Mouse (Mus musculus): ENCODE data around the gene Olfr572.

Olfr572 gene

GRCm38 (mm10) chr7:102924109-102924508, at the start of gene Olfr572:
Olfr572 (plus strand) TSS chr7:102924409.
- Histone ChIP-seq H3K27me3 (ENCODE audit: insufficient read depth, low read length) (no peaks in the 10 kb centered on the region), H3K4me3 (replicated peaks; ENCODE audit: low read length) (no peak within 1 kb of the TSS), H3K36me3 (ENCODE audit: insufficient read depth, low read length) (no peaks in the 10 kb centered on the region), H3K4me1 (replicated peaks; ENCODE audit: low read depth, low read length) (no peaks in the 10 kb centered on the region), H3K9me3 (ENCODE audit: low read length) (no peaks in the 10 kb centered on the region)
- TF ChIP-seq POU5F1 (IDR thresholded peaks at IDR 0.05; ENCODE audit: borderline replicate concordance, low read length) (no peak), CTCF (conservative IDR thresholded peaks at IDR 0.05; ENCODE audit: low read length) (no peak), NANOG (IDR thresholded peaks at IDR 0.05; ENCODE audit: borderline replicate concordance, low read length) (no peak)

- Histone ChIP-seq H3K9me3 (ENCODE audit: low read length) (no peaks in the 10 kb centered on the region), H3K27me3 (ENCODE audit: insufficient read depth, low read length) (no peaks in the 10 kb centered on the region), H3K36me3 (ENCODE audit: insufficient read depth, low read length) (no peaks in the 10 kb centered on the region), H3K4me1 (replicated peaks; ENCODE audit: low read depth, low read length) (no peaks in the 10 kb centered on the region), H3K4me3 (replicated peaks; ENCODE audit: low read length) (no peak within 1 kb of the TSS)
- TF ChIP-seq CTCF (conservative IDR thresholded peaks at IDR 0.05; ENCODE audit: low read length) (no peak), POU5F1 (IDR thresholded peaks at IDR 0.05; ENCODE audit: borderline replicate concordance, low read length) (no peak), NANOG (IDR thresholded peaks at IDR 0.05; ENCODE audit: borderline replicate concordance, low read length) (no peak)
Observed at GRCm38 (mm10) chr7:102876822-102877221, 47.4 kb upstream of the Olfr572 start, which contains the start of gene Olfr568. Olfr568 (plus strand) TSS chr7:102877122.

DNA sequence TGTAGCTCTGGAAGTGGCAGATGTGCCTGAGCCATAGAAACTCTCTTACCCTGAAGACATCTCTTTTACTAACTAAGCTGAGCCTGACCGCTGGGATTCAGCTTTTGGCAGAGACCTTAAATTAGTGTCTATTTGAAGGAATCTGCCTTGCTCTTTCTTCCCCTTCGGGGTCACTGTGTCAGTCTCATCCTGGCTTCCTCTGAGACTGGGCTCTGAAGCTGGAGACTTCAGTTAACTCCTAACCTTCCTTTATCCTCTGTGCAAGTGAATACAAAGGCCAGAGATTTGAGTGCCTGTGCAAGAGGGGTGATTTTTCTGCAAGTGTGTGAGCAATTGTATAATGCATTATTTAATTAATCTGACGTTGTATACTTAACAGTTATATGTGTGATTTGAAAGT, 33.4 kb upstream of the Olfr572 start, which contains the start of gene Olfr569:
Gene Olfr569, minus strand, starts transcription at position 101 of the 400 bp plus-strand sequence.
- Histone ChIP-seq H3K9me3 (ENCODE audit: low read length) (no peaks in the 10 kb centered on the region), H3K4me1 (replicated peaks; ENCODE audit: low read depth, low read length) (no peaks in the 10 kb centered on the region), H3K36me3 (ENCODE audit: insufficient read depth, low read length) (no peaks in the 10 kb centered on the region), H3K4me3 (replicated peaks; ENCODE audit: low read length) (no peak within 1 kb of the TSS), H3K27me3 (ENCODE audit: insufficient read depth, low read length) (no peaks in the 10 kb centered on the region)
- TF ChIP-seq CTCF (conservative IDR thresholded peaks at IDR 0.05; ENCODE audit: low read length): no peak
- no peak for TF ChIP-seq NANOG (IDR thresholded peaks at IDR 0.05; ENCODE audit: borderline replicate concordance, low read length)
- TF ChIP-seq POU5F1 (IDR thresholded peaks at IDR 0.05; ENCODE audit: borderline replicate concordance, low read length): no peak

GRCm38 (mm10) chr7:102915261-102915660, 8.9 kb upstream of the Olfr572 start:
- Histone ChIP-seq H3K36me3 (ENCODE audit: insufficient read depth, low read length) (no peaks in the 10 kb centered on the region), H3K4me1 (replicated peaks; ENCODE audit: low read depth, low read length) (no peaks in the 10 kb centered on the region), H3K4me3 (replicated peaks; ENCODE audit: low read length) (no peak overlapping the region), H3K9me3 (ENCODE audit: low read length) (no peaks in the 10 kb centered on the region), H3K27me3 (ENCODE audit: insufficient read depth, low read length) (no peaks in the 10 kb centered on the region)
- no peak for TF ChIP-seq NANOG (IDR thresholded peaks at IDR 0.05; ENCODE audit: borderline replicate concordance, low read length)
- TF ChIP-seq POU5F1 (IDR thresholded peaks at IDR 0.05; ENCODE audit: borderline replicate concordance, low read length): no peak
- no peak for TF ChIP-seq CTCF (conservative IDR thresholded peaks at IDR 0.05; ENCODE audit: low read length)

- TF ChIP-seq CTCF (conservative IDR thresholded peaks at IDR 0.05; ENCODE audit: low read length) (no peak), NANOG (IDR thresholded peaks at IDR 0.05; ENCODE audit: borderline replicate concordance, low read length) (no peak), POU5F1 (IDR thresholded peaks at IDR 0.05; ENCODE audit: borderline replicate concordance, low read length) (no peak)
- H3K27me3 ChIP-seq (ENCODE audit: insufficient read depth, low read length): no peaks in the 10 kb centered on the region
- H3K4me3 ChIP-seq (replicated peaks; ENCODE audit: low read length): no peak overlapping the region
- no peaks in the 10 kb centered on the region for H3K4me1 ChIP-seq (replicated peaks; ENCODE audit: low read depth, low read length)
- H3K9me3 ChIP-seq (ENCODE audit: low read length): no peaks in the 10 kb centered on the region
- H3K36me3 ChIP-seq (ENCODE audit: insufficient read depth, low read length): no peaks in the 10 kb centered on the region
Observed at GRCm38 (mm10) chr7:102916405-102916804, 7.8 kb upstream of the Olfr572 start.

DNA sequence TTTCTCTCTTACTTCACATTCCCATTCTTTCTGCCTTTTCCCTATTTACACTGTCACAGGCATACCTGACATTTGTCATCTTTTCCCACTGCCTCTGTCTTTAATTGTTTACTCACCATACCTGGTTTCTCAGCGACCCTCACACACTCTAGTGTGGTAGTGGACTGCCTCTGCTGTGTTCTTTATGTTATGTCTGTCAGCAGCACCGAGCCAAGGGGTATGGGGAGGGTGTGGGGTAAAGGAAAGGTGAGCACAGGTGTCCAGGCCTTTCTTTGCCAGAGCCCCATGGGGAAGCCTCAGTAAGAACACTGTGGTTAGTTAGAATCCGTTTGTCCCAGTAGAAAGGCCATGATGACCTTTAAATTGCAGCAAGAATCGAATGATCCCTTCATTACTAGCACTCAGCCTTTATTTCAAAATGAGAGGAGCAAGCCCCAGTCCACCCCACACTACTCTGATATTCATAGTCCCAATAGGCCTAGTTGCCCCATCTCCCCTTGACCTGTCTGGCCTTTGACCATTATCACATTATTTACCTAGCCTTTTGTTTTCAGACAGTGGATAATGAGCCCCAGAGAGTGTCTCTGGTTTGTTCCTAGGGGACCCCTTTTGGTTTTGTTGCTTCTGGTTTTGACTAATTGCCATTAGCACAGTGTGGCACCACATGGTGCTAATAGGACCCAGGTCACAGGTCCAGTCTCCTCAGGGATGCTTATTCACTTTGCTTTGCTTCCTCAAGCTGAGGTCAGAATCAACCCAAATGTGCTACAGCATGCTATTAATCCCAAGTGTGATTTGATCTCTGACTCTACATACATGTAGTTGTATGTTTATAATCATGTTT, 7.0 kb upstream of the Olfr572 start, which contains the start of gene Olfr571:
Gene Olfr571, minus strand, starts transcription at position 505 of the 844 bp plus-strand sequence.
- H3K4me1 ChIP-seq (replicated peaks; ENCODE audit: low read depth, low read length): no peaks in the 10 kb centered on the region
- TF ChIP-seq POU5F1 (IDR thresholded peaks at IDR 0.05; ENCODE audit: borderline replicate concordance, low read length) (no peak), CTCF (conservative IDR thresholded peaks at IDR 0.05; ENCODE audit: low read length) (no peak), NANOG (IDR thresholded peaks at IDR 0.05; ENCODE audit: borderline replicate concordance, low read length) (no peak)

DNA sequence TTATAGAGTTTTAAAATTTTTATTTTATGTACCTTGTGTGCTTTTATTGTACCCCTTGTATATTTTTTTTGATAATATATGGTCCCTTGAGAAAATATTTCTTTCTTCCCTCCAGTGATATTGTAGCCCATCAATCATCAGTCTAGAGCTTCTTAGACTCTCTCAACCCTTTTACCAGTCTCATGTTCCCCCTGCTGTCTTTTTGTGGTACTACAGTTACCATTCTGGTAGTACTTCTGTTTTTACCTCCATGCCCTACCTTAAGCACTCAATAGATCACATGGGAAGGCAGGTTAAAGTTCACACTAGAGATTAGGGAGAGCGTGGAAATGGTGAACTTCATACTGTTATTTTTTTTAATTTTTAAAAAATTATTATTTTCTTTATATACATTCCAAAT, 4.6 kb upstream of the Olfr572 start:
- no peak overlapping the region for H3K4me3 ChIP-seq (replicated peaks; ENCODE audit: low read length)
- no peaks in the 10 kb centered on the region for H3K4me1 ChIP-seq (replicated peaks; ENCODE audit: low read depth, low read length)
- H3K9me3 ChIP-seq (ENCODE audit: low read length): no peaks in the 10 kb centered on the region
- no peaks in the 10 kb centered on the region for H3K36me3 ChIP-seq (ENCODE audit: insufficient read depth, low read length)
- no peaks in the 10 kb centered on the region for H3K27me3 ChIP-seq (ENCODE audit: insufficient read depth, low read length)
- TF ChIP-seq NANOG (IDR thresholded peaks at IDR 0.05; ENCODE audit: borderline replicate concordance, low read length) (no peak), CTCF (conservative IDR thresholded peaks at IDR 0.05; ENCODE audit: low read length) (peak; percentile 74)

More for the DNA sequence above, 7.0 kb upstream of the Olfr572 start, which contains the start of gene Olfr571:
- Histone ChIP-seq H3K27me3 (ENCODE audit: insufficient read depth, low read length) (no peaks in the 10 kb centered on the region), H3K36me3 (ENCODE audit: insufficient read depth, low read length) (no peaks in the 10 kb centered on the region), H3K4me3 (replicated peaks; ENCODE audit: low read length) (no peak within 1 kb of the TSS), H3K9me3 (ENCODE audit: low read length) (no peaks in the 10 kb centered on the region)

- H3K36me3 ChIP-seq (ENCODE audit: insufficient read depth, low read length): no peaks in the 10 kb centered on the region
- TF ChIP-seq POU5F1 (IDR thresholded peaks at IDR 0.05; ENCODE audit: borderline replicate concordance, low read length) (no peak), NANOG (IDR thresholded peaks at IDR 0.05; ENCODE audit: borderline replicate concordance, low read length) (no peak), CTCF (conservative IDR thresholded peaks at IDR 0.05; ENCODE audit: low read length) (no peak)
- H3K4me3 ChIP-seq (replicated peaks; ENCODE audit: low read length): no peak overlapping the region
- H3K9me3 ChIP-seq (ENCODE audit: low read length): no peaks in the 10 kb centered on the region
- H3K27me3 ChIP-seq (ENCODE audit: insufficient read depth, low read length): no peaks in the 10 kb centered on the region
- no peaks in the 10 kb centered on the region for H3K4me1 ChIP-seq (replicated peaks; ENCODE audit: low read depth, low read length)
Observed at GRCm38 (mm10) chr7:102927105-102927504, 2.9 kb downstream of the Olfr572 start.

Data from E14TG2a.4 (cell line).